Mouse (Mus musculus) myocyte (in vitro differentiated cells): ENCODE measurements at regions not wholly inside any gene's neighbourhood (a gene's known extent, or its start where the extent isn't known, plus 50 kb on each side); places are given as distances from the start of the nearest gene placed in this dataset.
A peak's percentile ranks its signal among the peaks of the same experiment; 100 is the strongest.

ENCODE experiments used
- H3K27me3 ChIP-seq: one replicate; pipeline ENCODE4 v1.6.1; 2011; ENCODE audit not compliant: control insufficient read depth, insufficient read depth, insufficient read length
- H3K36me3 ChIP-seq: one replicate; pipeline ENCODE4 v1.6.1; 2011; ENCODE audit not compliant: control insufficient read depth, insufficient read depth
- H3K4me2 ChIP-seq: one replicate; pipeline ENCODE4 v1.6.1; 2011; ENCODE audit warnings: low read depth, control low read depth
- H3K4me3 ChIP-seq: one replicate; pipeline ENCODE4 v1.5.1; 2011; ENCODE audit warnings: mild to moderate bottlenecking, control low read depth, moderate library complexity
- H3K79me2 ChIP-seq: one replicate; pipeline ENCODE4 v1.6.1; 2011; ENCODE audit not compliant: control insufficient read depth, insufficient read depth
- H3ac ChIP-seq: one replicate; pipeline ENCODE4 v1.6.1; 2011; ENCODE audit not compliant: control insufficient read depth, insufficient read length
- CEBPB ChIP-seq: IDR thresholded peaks from 2 replicates; pipeline ENCODE4 v1.6.1; 2011; ENCODE audit warnings: mild to moderate bottlenecking, moderate library complexity; ENCODE audit not compliant: poor library complexity, insufficient read depth, severe bottlenecking
- E2F4 ChIP-seq: IDR thresholded peaks from one replicate; pipeline ENCODE4 v1.6.1; 2011; ENCODE audit warnings: mild to moderate bottlenecking, control low read depth, moderate library complexity; ENCODE audit not compliant: insufficient read depth
- MAX ChIP-seq: IDR thresholded peaks from one replicate; pipeline ENCODE4 v1.6.1; 2011; ENCODE audit warnings: low read depth, mild to moderate bottlenecking, control low read depth
- MYOD1 ChIP-seq, 3 experiments: IDR thresholded peaks; one replicate each; pipeline ENCODE4 v1.6.1; 2011; ENCODE audit warnings: control low read depth in 2 of 3, low read depth in 2 of 3, mild to moderate bottlenecking in 2 of 3, moderate library complexity in 1 of 3; ENCODE audit not compliant: insufficient read length in 2 of 3, control insufficient read depth in 1 of 3
- MYOG ChIP-seq, 3 experiments: IDR thresholded peaks; one replicate each; pipeline ENCODE4 v1.6.1; 2011; ENCODE audit warnings: control low read depth in 2 of 3, low read depth in 2 of 3, mild to moderate bottlenecking in 2 of 3; ENCODE audit not compliant: insufficient read length in 2 of 3, control insufficient read depth in 1 of 3, insufficient read depth in 1 of 3
- POLR2A ChIP-seq: IDR thresholded peaks from one replicate; pipeline ENCODE4 v1.6.1; 2011; ENCODE audit warnings: low read depth, mild to moderate bottlenecking, control low read depth, moderate library complexity; ENCODE audit not compliant: insufficient read length
- POLR2AphosphoS2 ChIP-seq: IDR thresholded peaks from one replicate; pipeline ENCODE4 v1.6.1; 2011; ENCODE audit warnings: low read depth, control low read depth; ENCODE audit not compliant: insufficient read length
- REST ChIP-seq: IDR thresholded peaks from one replicate; pipeline ENCODE4 v1.6.1; 2011; ENCODE audit warnings: mild to moderate bottlenecking, control low read depth, moderate library complexity; ENCODE audit not compliant: insufficient read depth, insufficient read length
- SRF ChIP-seq: IDR thresholded peaks from one replicate; pipeline ENCODE4 v1.6.1; 2011; ENCODE audit warnings: low read depth; ENCODE audit not compliant: control insufficient read depth, insufficient read length
- TCF12 ChIP-seq: IDR thresholded peaks from one replicate; pipeline ENCODE4 v1.6.1; 2011; ENCODE audit warnings: mild to moderate bottlenecking, control low read depth; ENCODE audit not compliant: poor library complexity, insufficient read depth, severe bottlenecking
- TCF3 ChIP-seq: IDR thresholded peaks from one replicate; pipeline ENCODE4 v1.6.1; 2011; ENCODE audit warnings: low read depth, control low read depth; ENCODE audit not compliant: insufficient read length
- USF1 ChIP-seq: IDR thresholded peaks from one replicate; pipeline ENCODE4 v1.6.1; 2011; ENCODE audit warnings: low read depth, mild to moderate bottlenecking, control low read depth, moderate library complexity

DNA sequence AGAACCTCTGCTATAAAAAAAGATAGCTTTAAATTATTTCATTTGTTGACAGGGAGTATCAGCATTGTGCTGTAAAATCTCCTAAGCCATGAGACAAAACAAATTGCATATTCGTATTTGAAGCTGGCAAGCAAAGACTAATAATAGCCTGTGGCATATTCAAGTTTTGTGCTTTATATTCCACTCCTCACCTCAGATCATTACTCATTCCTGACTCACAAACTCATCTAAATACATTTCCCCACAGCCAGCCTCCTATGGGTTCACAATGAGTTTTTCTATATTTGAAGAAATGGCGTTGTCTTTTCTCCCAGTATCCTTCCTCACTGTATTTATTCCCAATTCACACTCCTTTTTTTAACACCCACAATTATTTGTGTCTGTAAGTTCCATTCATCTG lies 161.5 kb upstream of the Gm9972 start:
- H3K79me2 ChIP-seq = no peaks in the 10 kb centered on the region
- H3K27me3 ChIP-seq = no peaks in the 10 kb centered on the region
- no peaks in the 10 kb centered on the region for H3K36me3 ChIP-seq
- TF ChIP-seq MAX = no peak
- TF ChIP-seq TCF12 = no peak
- TF ChIP-seq POLR2AphosphoS2 = no peak
- no peak for TF ChIP-seq MYOG (IDR thresholded peaks at IDR 0.05; ENCODE audit: control insufficient read depth in 1 of 3, insufficient read depth in 1 of 3, insufficient read length in 2 of 3, low read depth in 2 of 3)
- no peak for TF ChIP-seq E2F4
- no peak for TF ChIP-seq CEBPB
- no peak for TF ChIP-seq REST
- no peak for TF ChIP-seq MYOD1 (IDR thresholded peaks at IDR 0.05; ENCODE audit: control insufficient read depth in 1 of 3, insufficient read length in 2 of 3, low read depth in 2 of 3)
- no peak for TF ChIP-seq SRF
- TF ChIP-seq POLR2A = no peak
- TF ChIP-seq USF1 = no peak
- no peak for TF ChIP-seq TCF3
- no peak overlapping the region for H3K4me2 ChIP-seq
- no peak overlapping the region for H3K4me3 ChIP-seq
- H3ac ChIP-seq = no peak overlapping the region

DNA sequence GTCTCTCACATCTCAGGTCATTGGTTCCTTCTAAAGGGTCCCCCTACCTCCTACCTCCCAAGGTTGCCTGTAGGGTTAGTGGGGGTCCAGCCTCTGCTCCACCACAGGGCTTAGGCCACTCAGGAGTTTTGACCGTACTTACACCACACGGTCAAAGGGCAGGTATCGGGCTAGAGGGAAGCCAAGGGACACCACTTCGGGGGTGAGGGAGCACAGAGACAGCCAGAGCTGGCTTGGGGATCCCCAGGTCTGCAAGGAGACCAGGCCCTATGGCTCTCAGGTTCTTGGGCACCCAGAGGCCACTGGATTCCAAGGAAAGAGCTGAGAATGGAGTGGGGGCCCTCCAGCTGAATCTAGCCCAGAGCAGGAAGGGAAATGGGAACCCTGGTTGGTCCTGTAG lies 135.5 kb upstream of the Gm9972 start:
- TF ChIP-seq MAX (no peak), TCF12 (no peak), E2F4 (no peak), MYOD1 (IDR thresholded peaks at IDR 0.05; ENCODE audit: control insufficient read depth in 1 of 3, insufficient read length in 2 of 3, low read depth in 2 of 3) (no peak), POLR2A (no peak)
- H3K4me3 ChIP-seq = no peak overlapping the region

DNA sequence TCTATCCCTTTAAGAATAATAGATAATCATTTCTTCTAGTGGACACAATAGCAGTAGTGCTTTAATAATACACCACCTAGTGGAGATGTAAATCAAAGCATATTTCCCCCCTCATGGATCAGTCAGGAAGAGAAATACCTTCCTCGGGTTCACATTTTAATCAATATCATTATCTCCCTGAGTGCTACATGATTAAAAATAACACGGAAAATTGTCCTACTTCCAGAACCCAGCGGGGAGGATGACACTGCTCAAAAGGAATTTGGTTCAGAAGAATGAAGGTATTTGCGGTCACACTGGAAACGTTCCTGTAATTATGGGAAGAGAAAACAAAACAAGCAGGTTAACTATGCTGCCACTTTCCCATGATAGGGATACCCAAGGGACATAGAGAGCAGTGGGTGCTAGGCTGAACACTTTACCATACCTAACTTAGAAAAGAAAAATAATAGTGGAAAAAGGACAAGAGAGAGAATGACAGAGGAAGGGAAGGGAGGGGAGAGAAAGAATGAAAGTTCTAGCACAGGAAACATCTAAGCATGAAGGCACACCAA lies 132.0 kb upstream of the Gm9972 start:
- Histone ChIP-seq H3K27me3 (no peaks in the 10 kb centered on the region), H3K4me2 (peak overlapping the region; percentile 28), H3K36me3 (no peaks in the 10 kb centered on the region), H3ac (no peak overlapping the region), H3K79me2 (no peaks in the 10 kb centered on the region), H3K4me3 (no peak overlapping the region)
- TF ChIP-seq POLR2AphosphoS2 (no peak), REST (no peak), CEBPB (no peak), MYOG (IDR thresholded peaks at IDR 0.05; ENCODE audit: control insufficient read depth in 1 of 3, insufficient read depth in 1 of 3, insufficient read length in 2 of 3, low read depth in 2 of 3) (no peak), USF1 (no peak), POLR2A (no peak), TCF3 (no peak), TCF12 (no peak), MYOD1 (IDR thresholded peaks at IDR 0.05; ENCODE audit: control insufficient read depth in 1 of 3, insufficient read length in 2 of 3, low read depth in 2 of 3) (no peak), SRF (no peak), E2F4 (no peak)

More for the DNA sequence above, 135.5 kb upstream of the Gm9972 start:
- Histone ChIP-seq H3K79me2 (no peaks in the 10 kb centered on the region), H3K4me2 (no peak overlapping the region), H3ac (no peak overlapping the region), H3K27me3 (no peaks in the 10 kb centered on the region), H3K36me3 (no peaks in the 10 kb centered on the region)

- no peaks in the 10 kb centered on the region for H3K27me3 ChIP-seq
Measured at GRCm38 (mm10) chr11:42905561-42905960, 130.0 kb upstream of the Gm9972 start.

GRCm38 (mm10) chr11:42906020-42906419 lies 129.5 kb upstream of the Gm9972 start:
- H3K4me3 ChIP-seq = no peak overlapping the region
- TF ChIP-seq TCF3 = no peak
- TF ChIP-seq POLR2A = no peak
- TF ChIP-seq POLR2AphosphoS2 = no peak
- TF ChIP-seq USF1 = no peak
- no peak for TF ChIP-seq SRF
- no peak for TF ChIP-seq E2F4
- TF ChIP-seq MYOG (IDR thresholded peaks at IDR 0.05; ENCODE audit: control insufficient read depth in 1 of 3, insufficient read depth in 1 of 3, insufficient read length in 2 of 3, low read depth in 2 of 3) = no peak
- no peak for TF ChIP-seq MYOD1 (IDR thresholded peaks at IDR 0.05; ENCODE audit: control insufficient read depth in 1 of 3, insufficient read length in 2 of 3, low read depth in 2 of 3)
- TF ChIP-seq MAX = no peak
- no peak for TF ChIP-seq TCF12
- TF ChIP-seq REST = no peak
- TF ChIP-seq CEBPB = no peak

More at GRCm38 (mm10) chr11:42905561-42905960, 130.0 kb upstream of the Gm9972 start:
- TF ChIP-seq TCF3 = no peak
- TF ChIP-seq MAX = no peak
- peak; percentile 48 for TF ChIP-seq USF1
- Histone ChIP-seq H3K36me3 (no peaks in the 10 kb centered on the region), H3K4me2 (peak overlapping the region; percentile 51), H3K79me2 (no peaks in the 10 kb centered on the region), H3K4me3 (no peak overlapping the region), H3ac (no peak overlapping the region)

More at GRCm38 (mm10) chr11:42906020-42906419, 129.5 kb upstream of the Gm9972 start:
- Histone ChIP-seq H3K4me2 (peak overlapping the region; percentile 51), H3K27me3 (no peaks in the 10 kb centered on the region), H3K36me3 (no peaks in the 10 kb centered on the region), H3ac (no peak overlapping the region), H3K79me2 (no peaks in the 10 kb centered on the region)
